Mouse (Mus musculus): ENCODE data around the gene Exoc2.

Gene Exoc2

GRCm38 (mm10) chr13:30777678-30778179 lies 196.2 kb downstream of the Exoc2 start:
- DNase-seq (ENCODE audit: low spot score in 2 of 2), result peak in 1 of 2 experiments; percentile 8

DNA sequence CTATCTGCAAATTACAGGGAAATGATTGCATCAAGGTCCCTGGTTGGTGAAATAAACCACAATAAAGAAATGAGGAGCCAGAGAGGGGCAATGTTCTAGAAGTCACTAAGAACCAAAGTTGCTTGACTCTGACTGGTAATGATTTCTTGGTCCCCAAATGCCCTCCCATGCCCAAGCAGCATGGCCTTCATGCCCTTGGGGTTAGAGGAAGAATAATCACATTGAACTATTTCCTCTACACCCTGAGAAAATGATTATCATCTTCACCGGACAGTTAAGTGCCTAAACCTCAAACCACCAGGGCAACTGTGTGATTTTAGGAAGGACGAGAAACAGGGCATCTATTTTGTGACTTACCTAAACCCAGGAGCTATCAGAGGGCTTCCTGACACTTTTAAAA lies 197.9 kb downstream of the Exoc2 start:
- DNase-seq (ENCODE audit: low spot score in 2 of 2), result no peak

DNA sequence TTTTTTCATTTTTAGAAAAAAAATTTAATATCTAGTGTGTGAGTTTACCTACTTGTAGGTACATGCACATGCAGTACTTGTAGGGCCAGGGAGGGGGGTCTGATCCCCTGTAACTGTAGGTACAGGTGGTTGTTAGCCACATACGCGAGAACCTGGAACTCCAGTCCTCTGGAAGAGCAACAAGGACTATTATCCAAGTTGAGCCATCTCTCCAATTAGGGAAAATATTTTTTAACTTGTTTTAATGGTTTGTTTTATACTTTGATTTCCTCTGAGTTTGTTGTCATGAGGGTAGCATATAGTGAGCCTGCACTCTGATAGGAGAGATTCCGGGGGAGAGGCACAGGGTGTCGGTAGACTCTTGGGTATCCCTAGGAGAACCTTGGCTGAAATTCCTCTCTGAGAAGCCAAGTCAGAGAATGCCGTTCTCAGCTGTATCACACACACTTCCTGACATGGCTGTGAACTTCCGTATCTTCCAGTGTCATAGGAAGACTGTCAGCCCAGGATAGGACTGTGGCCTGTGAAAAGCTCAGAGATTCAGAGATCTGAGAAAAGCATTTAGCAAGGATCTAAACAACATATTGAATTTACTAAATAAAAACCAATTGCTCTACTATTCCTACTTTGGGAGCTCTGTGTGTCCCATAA lies 206.3 kb downstream of the Exoc2 start:
- peak in 1 of 2 experiments; percentile 6 for DNase-seq (ENCODE audit: low spot score in 2 of 2)

DNA sequence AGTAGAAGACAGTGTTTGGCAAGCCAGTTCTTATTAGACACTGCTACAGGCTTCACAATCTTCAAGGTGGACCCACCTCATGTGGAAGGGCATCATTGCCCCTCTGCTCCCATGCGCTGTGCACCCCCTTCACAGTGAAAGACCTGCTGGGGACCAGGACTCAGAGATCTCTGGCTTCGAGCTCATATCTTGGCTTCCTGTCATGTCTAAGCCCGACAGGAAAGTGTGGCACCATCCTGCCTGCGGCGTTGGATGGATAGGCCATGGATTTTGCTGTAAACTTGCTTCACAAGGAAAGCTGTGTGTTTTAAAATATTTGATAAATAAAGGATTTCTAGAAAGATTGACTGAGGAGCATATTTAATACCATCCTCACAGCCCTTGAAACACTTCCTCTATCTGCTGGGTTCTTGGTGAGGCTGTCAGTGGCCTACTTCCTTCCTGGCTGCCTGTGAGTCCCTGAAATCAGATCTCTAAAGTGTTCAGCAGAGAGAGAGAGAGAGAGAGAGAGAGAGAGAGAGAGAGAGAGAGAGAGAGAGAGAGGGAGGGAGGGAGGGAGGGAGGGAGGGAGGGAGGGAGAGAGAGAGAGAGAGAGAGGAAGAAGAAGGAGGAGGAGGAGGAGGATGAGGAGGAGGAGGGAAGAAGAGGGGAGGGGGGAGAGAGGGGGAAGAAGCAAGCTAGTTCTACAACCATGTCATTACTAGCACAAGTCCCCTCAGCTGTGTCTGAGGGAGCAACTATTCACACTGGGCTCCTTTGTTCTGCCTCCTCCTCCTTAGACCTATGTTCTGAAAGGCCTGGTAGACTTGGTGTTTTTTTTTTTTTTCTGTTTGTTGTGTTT lies 207.0 kb downstream of the Exoc2 start:
- peak in 1 of 2 experiments; percentile 12 for DNase-seq (ENCODE audit: low spot score in 2 of 2)

DNA sequence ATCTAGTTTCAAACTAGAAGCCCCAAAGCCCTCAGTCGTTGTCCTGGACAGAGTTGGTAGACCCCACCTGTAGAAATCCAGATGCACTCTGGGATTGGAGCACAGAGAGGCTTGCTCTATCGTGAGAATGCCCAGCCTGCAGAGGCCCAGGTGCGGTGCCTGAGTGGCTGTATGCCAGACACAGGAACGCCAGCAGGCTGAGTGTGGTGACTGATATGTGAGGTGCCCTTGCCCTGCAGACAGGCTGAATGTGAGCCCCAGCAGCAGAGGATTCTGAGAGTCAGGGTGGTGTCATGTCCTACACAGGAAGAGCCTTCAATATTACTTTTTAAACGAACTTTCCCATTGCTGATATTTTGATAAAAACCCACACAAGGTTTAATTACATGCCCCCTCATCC lies 208.0 kb downstream of the Exoc2 start:
- peak in 1 of 2 experiments; percentile 15 for DNase-seq (ENCODE audit: low spot score in 2 of 2)

- DNase-seq (ENCODE audit: low spot score in 2 of 2), result peak in 1 of 2 experiments; percentile 6
Measured at GRCm38 (mm10) chr13:30764014-30764740, 209.7 kb downstream of the Exoc2 start.
